Mouse (Mus musculus) lung, postnatal 0 days (tissue): ENCODE data around the gene Ssbp3.

Source experiments
- CTCF ChIP-seq: IDR thresholded peaks from 2 replicates; pipeline ENCODE4 v1.5.1; 2016; ENCODE audit warnings: antibody characterized with exemption, mild to moderate bottlenecking
- EP300 ChIP-seq: IDR thresholded peaks from 2 replicates; pipeline ENCODE4 v1.6.1; 2016; ENCODE audit warnings: antibody characterized with exemption, mild to moderate bottlenecking, control low read depth

- TF ChIP-seq EP300 (no peak), CTCF (no peak)
Measured at GRCm38 (mm10) chr4:106862767-106863370, 47.6 kb upstream of the Ssbp3 start.
